Mouse (Mus musculus) T-helper 2 cell (primary cell): ENCODE data around the gene Fbxl20.

Source experiments
- in situ Hi-C: fragments of 300-600 bp; cut with MboI, MseI; formaldehyde crosslinking; loops from one replicate; pipeline ENCODE4 v1.15.1; 2025; ENCODE audit warnings: high pct_unique_total_duplicates

Gene Fbxl20

DNA sequence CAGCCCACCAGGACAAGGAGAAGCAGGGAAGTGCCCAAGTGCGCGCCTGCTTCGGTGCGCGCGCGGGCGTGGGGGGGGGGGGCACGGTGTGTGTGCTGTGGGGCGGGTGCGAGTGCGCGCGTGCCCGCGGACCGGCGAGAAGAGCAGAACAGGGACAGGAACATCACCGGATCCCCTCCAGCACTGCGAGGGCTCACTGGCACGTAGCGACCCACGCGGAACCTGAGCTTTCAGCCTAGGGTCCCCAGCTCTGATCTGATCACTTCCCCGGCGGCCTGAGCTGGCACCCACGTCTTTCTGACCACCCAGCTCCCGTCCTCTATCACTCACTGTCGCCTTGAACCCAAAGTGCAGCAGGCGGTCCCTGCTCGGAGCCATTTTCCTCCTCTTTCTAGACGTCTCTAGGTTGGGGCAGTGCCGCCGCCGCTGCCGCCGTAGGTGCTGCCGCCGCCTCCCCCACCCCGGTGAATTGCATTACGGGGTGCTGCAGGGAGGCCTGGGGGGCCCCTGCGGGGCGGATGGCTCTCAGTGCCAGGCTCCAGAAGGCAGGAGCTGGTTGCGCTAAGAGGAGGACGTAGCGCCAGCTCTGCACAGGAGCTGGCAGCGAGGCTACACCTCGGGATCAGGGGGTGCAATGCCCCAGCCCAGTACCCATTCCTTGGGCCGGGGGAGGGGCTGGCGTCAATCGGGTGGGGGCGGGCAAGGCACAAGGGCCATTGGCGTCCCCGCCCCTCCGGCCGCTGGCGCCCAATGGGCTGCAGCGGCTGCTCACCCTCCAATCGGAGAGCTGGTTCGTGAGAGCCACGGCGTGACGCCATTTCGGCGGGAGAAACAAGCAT, at the start of gene Fbxl20:
Fbxl20 (minus strand) TSS at position 618 of the 839 bp plus-strand sequence.
- in situ Hi-C loops = loop anchor here (25.0 kb wide), 1 partner anchor 862 kb away; the partner anchor contains the start of gene Top2a

- in situ Hi-C loops = no loop called here
These were observed 43.0 kb upstream of the Fbxl20 start, which contains the start of gene Med1 for GRCm38 (mm10) chr11:98192901-98193805. Med1 (minus strand) TSS chr11:98193293.

DNA sequence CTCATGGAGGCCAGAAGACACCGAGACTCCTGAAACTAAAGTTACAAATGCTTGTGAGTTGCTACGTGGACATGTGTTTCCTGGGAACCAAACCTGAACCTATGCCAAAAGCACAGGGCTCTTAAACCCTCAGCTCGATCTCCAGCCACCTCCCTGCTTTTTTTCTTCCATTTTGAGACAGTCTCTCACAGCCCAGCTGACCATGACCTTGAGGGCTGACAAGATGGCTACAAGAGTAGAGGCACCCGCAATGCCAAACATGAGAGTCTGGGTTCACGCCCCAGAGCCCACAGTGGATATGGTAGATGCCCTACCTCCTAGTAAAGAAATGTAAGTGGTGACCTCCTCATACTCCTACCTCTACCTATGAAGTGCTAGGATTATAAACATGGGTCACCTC, 40.6 kb upstream of the Fbxl20 start:
- in situ Hi-C loops = no loop called here

GRCm38 (mm10) chr11:98187640-98188395, 37.6 kb upstream of the Fbxl20 start:
- in situ Hi-C loops = no loop called here

DNA sequence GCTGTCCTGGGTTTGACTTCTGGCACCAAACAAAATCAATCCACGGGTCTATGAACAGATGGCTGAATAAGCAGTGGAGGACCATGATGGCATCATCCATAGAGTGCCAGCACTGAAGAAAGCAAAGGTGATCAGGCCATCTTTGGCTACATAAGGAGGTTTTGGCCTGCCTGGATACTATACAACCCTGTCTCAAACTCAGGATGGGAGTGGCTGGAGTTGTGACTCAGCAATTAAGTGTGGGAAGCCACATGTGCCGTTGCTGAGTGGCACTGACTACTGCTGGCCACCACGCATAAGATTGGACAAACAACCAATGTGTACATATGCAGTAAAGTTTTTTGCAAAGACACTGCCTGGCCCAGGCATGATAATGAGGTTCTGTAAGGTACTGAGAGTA, 31.9 kb upstream of the Fbxl20 start:
- in situ Hi-C loops = loop anchor here (5.0 kb wide), 1 partner anchor 55 kb away; no protein-coding TSS in a partner anchor

- in situ Hi-C loops = loop anchor here (5.0 to 25.0 kb wide), 3 partner anchors 44 to 1214 kb away; partner anchors contain the start of gene Top2a
These were observed 18.2 kb upstream of the Fbxl20 start for GRCm38 (mm10) chr11:98168400-98168799.

DNA sequence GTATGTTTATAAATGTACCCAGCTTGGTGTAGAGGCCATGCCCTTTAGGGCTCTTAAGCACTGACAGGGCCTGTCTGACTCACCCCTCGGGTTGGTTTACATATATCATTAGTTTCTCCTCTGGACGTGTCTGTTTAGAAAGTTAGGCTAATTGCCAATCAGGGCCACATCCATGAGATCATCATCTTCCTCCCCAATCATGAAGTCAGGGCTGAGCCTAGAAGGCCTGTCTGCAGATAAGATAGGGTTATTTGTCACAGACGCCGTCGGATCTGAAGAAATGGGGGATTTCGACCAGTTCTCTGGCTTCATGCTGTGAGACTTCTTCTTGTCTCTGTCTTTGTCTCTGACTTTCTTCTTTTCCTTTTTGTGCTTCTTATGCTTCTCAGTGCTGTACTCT, 4.9 kb upstream of the Fbxl20 start:
- in situ Hi-C loops = loop anchor here (25.0 kb wide), 1 partner anchor 857 kb away; the partner anchor contains the start of gene Top2a

GRCm38 (mm10) chr11:98150625-98151156, 488 bp upstream of the Fbxl20 start:
- in situ Hi-C loops = loop anchor here (25.0 kb wide), 1 partner anchor 862 kb away; the partner anchor contains the start of gene Top2a

- in situ Hi-C loops = no loop called here
These were observed 876 bp downstream of the Fbxl20 start for GRCm38 (mm10) chr11:98149304-98149750.

DNA sequence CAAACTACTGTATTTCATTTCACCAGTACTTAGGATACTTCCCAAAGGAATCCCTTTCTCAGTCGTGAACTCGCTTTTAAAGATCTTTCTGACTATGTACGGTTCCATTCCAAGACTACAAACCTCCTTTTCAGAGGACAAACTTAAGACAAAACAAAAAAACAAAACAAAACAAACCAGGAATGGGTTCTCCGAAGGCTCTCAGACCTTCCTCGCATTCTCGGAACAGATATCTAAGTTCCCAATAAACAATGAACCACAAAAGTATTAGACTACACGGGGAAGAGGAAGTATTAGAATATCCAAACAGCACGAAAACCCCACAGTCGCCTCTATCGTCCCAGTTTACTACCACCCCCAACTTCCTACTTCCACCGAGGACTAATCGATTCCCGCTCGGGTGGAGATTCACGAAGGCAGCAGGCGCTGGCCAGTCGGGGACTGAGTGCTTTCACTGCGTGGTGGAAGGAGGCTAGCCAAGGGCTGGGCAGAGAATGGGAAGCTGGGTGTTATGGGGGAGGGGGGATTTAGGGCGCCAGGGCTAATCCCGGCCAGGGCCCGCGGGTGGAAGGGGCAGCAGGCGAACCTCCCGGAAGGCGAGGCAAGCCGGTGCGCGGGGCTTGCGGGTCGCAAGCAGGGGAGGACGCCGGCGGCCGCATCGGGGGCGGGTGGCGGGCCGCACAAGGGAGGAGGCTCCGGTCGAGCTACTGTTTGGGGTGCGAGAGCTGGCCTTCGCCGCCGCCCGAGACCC, 1.5 kb downstream of the Fbxl20 start:
- in situ Hi-C loops = no loop called here

- in situ Hi-C loops = no loop called here
These were observed 4.3 kb downstream of the Fbxl20 start for GRCm38 (mm10) chr11:98145856-98146255.

- in situ Hi-C loops = no loop called here
These were observed 7.7 kb downstream of the Fbxl20 start for GRCm38 (mm10) chr11:98142545-98142944.

DNA sequence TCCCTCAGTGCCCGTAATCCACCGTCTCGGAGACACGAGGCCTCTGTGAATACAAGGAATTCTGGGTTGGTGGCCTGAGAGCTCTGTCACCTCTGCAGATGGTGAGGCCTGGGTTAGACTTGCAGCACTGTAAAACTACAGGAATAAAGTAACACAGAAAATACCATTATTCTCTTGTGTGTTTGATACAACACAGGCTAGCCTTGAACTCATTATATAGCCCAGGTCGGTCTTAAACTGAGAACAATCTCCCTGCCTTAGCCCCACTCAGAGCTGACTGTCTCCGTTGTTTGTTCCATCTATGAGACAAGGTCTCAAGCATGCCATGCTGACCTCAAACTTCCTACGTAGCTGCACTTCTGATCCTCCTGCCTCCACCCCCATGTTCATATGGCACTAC, 11.3 kb downstream of the Fbxl20 start:
- in situ Hi-C loops = no loop called here

GRCm38 (mm10) chr11:98137836-98138235, 12.4 kb downstream of the Fbxl20 start:
- in situ Hi-C loops = no loop called here

GRCm38 (mm10) chr11:98134951-98135350, 15.3 kb downstream of the Fbxl20 start:
- in situ Hi-C loops = no loop called here

DNA sequence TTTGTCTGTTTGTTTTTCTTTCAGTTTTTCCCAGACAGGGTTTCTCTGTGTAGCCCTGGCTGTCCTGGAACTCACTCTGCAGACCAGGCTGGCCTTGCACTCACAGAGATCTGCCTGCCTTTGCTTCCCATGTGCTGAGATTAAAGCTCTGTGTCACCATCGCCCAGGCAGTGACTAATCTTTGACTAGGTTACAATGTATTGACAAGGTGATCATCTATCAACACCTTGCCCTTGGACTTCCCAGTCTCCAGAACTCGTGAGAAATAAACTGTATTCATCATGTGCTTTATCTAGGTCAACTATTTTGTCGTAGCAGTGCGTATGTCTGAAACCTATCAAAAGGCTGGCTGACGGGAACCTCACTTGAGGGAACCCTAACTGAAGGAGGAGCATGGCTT, 26.8 kb downstream of the Fbxl20 start:
- in situ Hi-C loops = loop anchor here (5.0 kb wide), 1 partner anchor 524 kb away; the partner anchor contains the start of gene Gsdma2

DNA sequence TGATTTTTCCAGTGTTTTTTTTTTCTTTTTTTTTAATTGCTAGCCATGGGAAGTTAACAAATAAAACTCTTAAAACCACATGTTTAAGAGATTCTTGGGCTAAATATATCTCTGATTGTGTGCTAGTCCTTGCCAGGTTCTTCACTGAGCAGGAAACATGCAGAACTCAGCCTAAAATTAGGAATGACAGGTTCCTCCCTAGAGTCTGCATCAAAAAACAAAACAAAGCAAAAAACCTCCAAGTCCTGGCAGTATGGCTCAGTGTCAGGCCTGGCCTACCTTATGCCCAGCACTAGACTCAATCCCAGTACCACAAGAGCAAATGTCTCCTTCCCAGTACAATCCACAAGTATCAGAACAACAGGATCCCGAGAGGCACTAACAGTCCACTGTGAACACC, 35.8 kb downstream of the Fbxl20 start:
- in situ Hi-C loops = no loop called here

GRCm38 (mm10) chr11:98113504-98113903, 36.7 kb downstream of the Fbxl20 start:
- in situ Hi-C loops = no loop called here

GRCm38 (mm10) chr11:98109706-98110105, 40.5 kb downstream of the Fbxl20 start:
- in situ Hi-C loops = no loop called here

GRCm38 (mm10) chr11:98101332-98101731, 48.9 kb downstream of the Fbxl20 start:
- in situ Hi-C loops = no loop called here
